Mouse (Mus musculus) embryonic facial prominence, embryonic 14.5 days (tissue): ENCODE measurements around the gene Renbp. TPM values are rescaled to one million over a fixed set of nuclear protein-coding genes. Genes with fewer than 3 reads are reported as not detected.
A peak's percentile ranks its signal among the peaks of the same experiment; 100 is the strongest.

ENCODE experiments used
- ATAC-seq: fragments of 200-750 bp; cut with Nextera tagmentation; 2 replicates; pipeline ENCODE4 v1.8.0; 2017; ENCODE audit warnings: low read depth, moderate number of reproducible peaks, moderate TSS enrichment
- DNase-seq: peaks from one replicate; pipeline ENCODE4 v3.0.0-alpha.2; 2015; ENCODE audit warnings: low spot score
- H3K27ac ChIP-seq: fragments of 300-500 bp; sonication (generic); replicated peaks from 2 replicates; pipeline ENCODE4 v1.5.1; 2014; ENCODE audit warnings: low read depth, mild to moderate bottlenecking, low read length, moderate library complexity
- H3K27me3 ChIP-seq: fragments of 300-500 bp; sonication (generic); replicated peaks from 2 replicates; pipeline ENCODE4 v1.6.1; 2014; ENCODE audit warnings: low read length; ENCODE audit not compliant: control insufficient read depth, insufficient read depth
- H3K36me3 ChIP-seq: fragments of 300-500 bp; sonication (generic); 2 replicates; pipeline ENCODE4 v1.6.1; 2014; ENCODE audit warnings: low read length, mixed read lengths; ENCODE audit not compliant: control insufficient read depth, insufficient read depth
- H3K4me1 ChIP-seq: fragments of 300-500 bp; sonication (generic); 2 replicates; pipeline ENCODE4 v1.6.1; 2014; ENCODE audit warnings: antibody characterized with exemption, low read length; ENCODE audit not compliant: control insufficient read depth, insufficient read depth
- H3K4me2 ChIP-seq: fragments of 300-500 bp; sonication (generic); 2 replicates; pipeline ENCODE4 v1.6.1; 2014; ENCODE audit warnings: low read depth, mild to moderate bottlenecking, low read length, moderate library complexity, mixed read lengths
- H3K4me3 ChIP-seq: fragments of 300-500 bp; sonication (generic); 2 replicates; pipeline ENCODE4 v1.5.1; 2014; ENCODE audit warnings: low read depth, mild to moderate bottlenecking, low read length
- H3K9ac ChIP-seq: fragments of 300-500 bp; sonication (generic); 2 replicates; pipeline ENCODE4 v1.6.1; 2014; ENCODE audit warnings: low read depth, mild to moderate bottlenecking, low read length, moderate library complexity, mixed read lengths
- H3K9me3 ChIP-seq: fragments of 300-500 bp; sonication (generic); 2 replicates; pipeline ENCODE4 v1.6.1; 2016; ENCODE audit warnings: low read length; ENCODE audit not compliant: control insufficient read depth
- WGBS: fragments of 180-500 bp; shearing (Covaris S2); extraction: QIAGEN DNeasy Blood & Tissue Kit; methylation state at CpG from one replicate; pipeline ENCODE4 v1.1.7; 2014; 5-methylcytosine and 5-hydroxymethylcytosine counted together
- polyA plus RNA-seq: library from polyadenylated mRNA; unstranded; fragments of >200 nt; fragmentation: Nextera tagmentation; extraction: Ambion mirVana; gene quantifications from 2 replicates; pipeline ENCODE4 v1.2.1, GENCODE M21; 2014

Renbp gene
- 36.1 and 38.1 TPM in 2 replicates for polyA plus RNA-seq

DNA sequence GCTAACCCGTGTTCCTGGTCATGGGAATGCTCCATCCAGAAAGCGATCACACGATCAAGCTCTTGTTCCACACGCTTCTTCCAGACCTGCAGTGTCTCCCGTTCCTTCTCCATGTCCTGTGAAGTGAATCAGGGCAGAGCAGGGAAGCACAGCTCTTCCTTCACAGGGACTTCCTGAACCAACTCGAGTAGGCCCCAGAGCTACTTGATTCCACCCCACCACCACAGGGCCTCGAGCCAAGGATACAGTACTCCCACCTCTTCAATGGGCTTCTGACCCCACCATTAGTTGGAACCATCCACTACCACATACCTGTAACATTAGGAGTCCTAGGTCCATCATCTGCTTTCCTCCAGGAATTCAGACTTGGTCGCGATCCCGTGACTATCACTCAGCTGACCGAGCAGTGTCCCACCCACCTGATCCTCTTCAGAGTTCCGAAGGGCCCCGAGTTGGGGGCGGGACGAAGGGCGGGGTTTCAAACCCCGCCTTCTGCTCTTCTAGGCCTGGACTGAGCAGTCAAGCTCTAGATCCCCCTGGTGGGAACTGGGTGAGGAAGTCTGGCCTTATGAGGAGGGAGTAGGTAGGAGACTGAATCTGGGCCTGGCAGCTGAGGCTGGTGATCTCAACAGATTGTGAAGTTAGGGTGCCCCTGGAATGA is at the start of gene Renbp:
Gene Renbp, minus strand, starts transcription at position 449 of the 661 bp plus-strand sequence.
- DNase-seq (peak; percentile 86), ATAC-seq (peak; percentile 96)
- H3K4me2 ChIP-seq, result peak within 1 kb of the TSS; percentile 40
- no peak within 1 kb of the TSS for H3K9ac ChIP-seq
- no peak within 1 kb of the TSS for H3K27ac ChIP-seq
- H3K9me3 ChIP-seq, result no peaks in the 10 kb centered on the region
- no peaks in the 10 kb centered on the region for H3K4me1 ChIP-seq
- H3K27me3 ChIP-seq, result no peaks in the 10 kb centered on the region
- H3K4me3 ChIP-seq, result peak within 1 kb of the TSS; percentile 32
- H3K36me3 ChIP-seq, result no peaks in the 10 kb centered on the region
- WGBS, result 43% methylated on average over 17 of the region's 17 CpGs

DNA sequence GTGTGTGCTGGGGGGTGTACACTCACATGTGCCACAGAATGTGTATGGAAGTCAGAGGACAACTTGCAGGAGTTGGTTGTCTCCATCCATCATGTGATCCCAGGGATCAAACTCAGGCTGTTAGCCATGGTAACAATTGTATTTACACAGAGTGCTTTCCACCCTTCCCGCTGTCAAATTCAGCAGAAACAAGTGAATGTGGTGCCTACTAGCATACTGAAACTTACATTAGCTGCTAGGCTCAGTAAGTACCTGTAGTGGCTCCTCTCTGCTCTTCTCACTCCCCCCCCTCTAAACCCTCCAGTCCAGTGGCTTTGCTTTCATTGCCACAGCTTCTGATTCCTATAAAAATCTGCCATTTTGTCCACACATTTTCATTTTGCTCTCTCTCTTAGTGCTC is 47.1 kb upstream of the Renbp start:
- no peak overlapping the region for H3K27ac ChIP-seq
- no peaks in the 10 kb centered on the region for H3K36me3 ChIP-seq
- no peak for DNase-seq
- 91% methylated on average over 1 of the region's 1 CpGs for WGBS
- no peak for ATAC-seq
- H3K9me3 ChIP-seq, result no peaks in the 10 kb centered on the region
- no peaks in the 10 kb centered on the region for H3K4me1 ChIP-seq
- H3K9ac ChIP-seq, result no peak overlapping the region
- H3K4me2 ChIP-seq, result no peak overlapping the region
- no peaks in the 10 kb centered on the region for H3K27me3 ChIP-seq
- no peak overlapping the region for H3K4me3 ChIP-seq

DNA sequence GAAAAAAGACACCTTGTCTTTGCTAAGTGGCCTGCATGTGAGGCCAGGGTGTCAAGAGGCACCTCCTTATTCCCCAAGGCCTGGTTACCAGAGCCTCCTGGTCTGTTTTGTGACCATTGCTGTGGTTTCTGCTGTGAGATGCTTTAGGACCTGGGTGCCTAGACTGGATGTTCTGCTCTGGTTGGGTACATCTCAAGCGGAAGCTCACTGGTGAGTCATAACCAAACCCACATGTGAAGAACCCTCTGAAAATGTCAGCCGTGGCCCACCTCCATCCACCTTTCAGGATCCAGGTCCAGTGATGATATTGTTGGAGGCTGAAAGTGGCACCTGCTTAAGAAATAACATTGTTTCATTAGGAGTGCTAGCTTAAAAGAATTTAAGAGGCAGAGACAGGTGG is 45.6 kb upstream of the Renbp start:
- no peaks in the 10 kb centered on the region for H3K36me3 ChIP-seq
- DNase-seq (no peak), ATAC-seq (no peak)
- H3K4me3 ChIP-seq, result no peak overlapping the region
- no peaks in the 10 kb centered on the region for H3K27me3 ChIP-seq
- no peaks in the 10 kb centered on the region for H3K4me1 ChIP-seq
- H3K9ac ChIP-seq, result no peak overlapping the region
- H3K27ac ChIP-seq, result no peak overlapping the region
- H3K9me3 ChIP-seq, result no peaks in the 10 kb centered on the region
- no peak overlapping the region for H3K4me2 ChIP-seq
- WGBS, result 78% methylated on average over 2 of the region's 2 CpGs

DNA sequence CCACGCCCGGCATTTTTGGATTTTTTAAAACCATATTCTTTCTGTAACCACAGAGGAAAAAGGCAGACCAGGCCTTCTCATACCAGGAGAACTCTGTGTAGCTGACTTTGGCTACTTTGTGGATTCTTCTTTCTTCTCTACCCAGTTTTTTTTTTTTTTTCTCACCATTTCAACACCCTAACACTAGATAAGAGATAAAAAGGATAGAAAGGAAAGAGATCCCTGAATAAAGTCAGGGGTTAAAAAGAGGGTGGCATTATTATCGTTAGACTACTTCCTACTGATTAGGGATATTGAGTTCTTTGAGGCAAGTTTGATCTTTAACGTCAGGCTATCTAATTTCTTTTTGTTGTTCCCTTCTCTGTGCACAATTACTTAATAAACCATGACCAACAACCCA is 42.1 kb upstream of the Renbp start:
- Histone ChIP-seq H3K27me3 (no peaks in the 10 kb centered on the region), H3K36me3 (no peaks in the 10 kb centered on the region), H3K9me3 (no peaks in the 10 kb centered on the region), H3K9ac (no peak overlapping the region), H3K4me2 (no peak overlapping the region), H3K4me3 (no peak overlapping the region), H3K4me1 (no peaks in the 10 kb centered on the region), H3K27ac (no peak overlapping the region)
- DNase-seq, result no peak
- WGBS, result 74% methylated on average over 4 of the region's 4 CpGs
- no peak for ATAC-seq

DNA sequence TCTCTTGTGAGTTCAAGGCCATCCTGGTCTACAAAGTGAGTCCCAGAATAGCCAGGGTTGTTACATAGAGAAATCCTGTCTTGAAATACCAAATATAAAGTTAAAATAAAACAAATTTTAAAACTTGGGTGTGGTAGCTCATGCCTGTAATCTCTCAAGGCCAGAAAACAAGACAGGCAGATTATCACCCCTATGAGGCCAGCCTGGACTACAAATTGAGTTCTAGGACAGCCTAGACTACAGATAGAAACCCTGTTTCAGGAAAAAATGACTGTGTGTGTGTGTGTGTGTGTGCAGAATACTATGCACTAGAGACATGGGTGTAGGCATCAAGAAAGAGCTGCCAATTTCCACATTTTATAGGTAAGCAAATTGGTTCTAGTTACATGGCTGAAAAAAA is 40.1 kb upstream of the Renbp start:
- ATAC-seq (no peak), DNase-seq (no peak)
- Histone ChIP-seq H3K27ac (no peak overlapping the region), H3K4me3 (no peak overlapping the region), H3K36me3 (no peaks in the 10 kb centered on the region), H3K9ac (no peak overlapping the region), H3K4me1 (no peaks in the 10 kb centered on the region), H3K4me2 (no peak overlapping the region), H3K27me3 (no peaks in the 10 kb centered on the region), H3K9me3 (no peaks in the 10 kb centered on the region)

DNA sequence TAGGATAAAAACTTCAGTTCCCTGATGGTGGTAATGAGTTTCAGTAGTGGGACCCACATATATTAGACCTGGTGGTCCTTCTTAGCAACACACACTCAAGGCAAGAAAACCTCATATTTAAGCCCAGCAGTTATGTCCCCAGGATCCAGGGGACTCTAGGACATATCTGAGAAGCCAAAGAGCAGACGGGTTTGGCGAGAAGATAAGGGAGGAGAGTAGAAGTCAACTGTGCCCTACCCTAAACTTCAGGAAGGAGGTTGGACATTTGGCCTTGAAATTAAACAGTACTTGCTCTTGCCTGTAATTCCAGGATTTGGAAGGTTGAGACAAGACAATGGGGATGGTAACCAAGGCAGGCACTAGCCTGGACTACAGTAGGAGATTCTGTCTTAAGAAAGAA is 39.1 kb upstream of the Renbp start:
- DNase-seq (no peak), ATAC-seq (no peak)
- WGBS, result 92% methylated on average over 2 of the region's 2 CpGs

DNA sequence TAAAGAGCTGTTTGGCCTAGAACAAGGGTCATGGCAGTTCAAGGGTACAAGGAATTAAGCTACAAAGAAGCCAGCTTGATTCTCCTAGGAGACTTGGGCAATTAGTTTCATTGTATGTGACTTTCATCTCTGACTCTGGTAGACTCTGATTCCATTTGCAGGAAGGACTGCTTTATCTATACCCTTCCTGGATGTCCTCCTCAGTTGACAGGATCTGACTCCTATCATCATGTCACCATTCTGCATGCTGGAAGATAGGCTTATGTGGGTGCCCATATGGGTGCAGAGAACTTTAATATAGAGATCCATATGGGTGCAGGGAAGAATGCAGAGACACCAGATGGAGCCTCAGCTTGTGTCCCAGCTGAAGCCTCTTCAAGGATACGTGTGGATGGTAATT is 38.5 kb upstream of the Renbp start:
- H3K9me3 ChIP-seq, result no peaks in the 10 kb centered on the region
- DNase-seq (no peak), ATAC-seq (no peak)
- no peak overlapping the region for H3K9ac ChIP-seq
- H3K27me3 ChIP-seq, result no peaks in the 10 kb centered on the region
- H3K4me2 ChIP-seq, result no peak overlapping the region
- H3K27ac ChIP-seq, result no peak overlapping the region
- no peaks in the 10 kb centered on the region for H3K4me1 ChIP-seq
- 80% methylated on average over 1 of the region's 1 CpGs for WGBS
- H3K36me3 ChIP-seq, result no peaks in the 10 kb centered on the region
- H3K4me3 ChIP-seq, result no peak overlapping the region

More for the DNA sequence above, 39.1 kb upstream of the Renbp start:
- Histone ChIP-seq H3K36me3 (no peaks in the 10 kb centered on the region), H3K4me2 (no peak overlapping the region), H3K27me3 (no peaks in the 10 kb centered on the region), H3K4me3 (no peak overlapping the region), H3K27ac (no peak overlapping the region), H3K9me3 (no peaks in the 10 kb centered on the region), H3K4me1 (no peaks in the 10 kb centered on the region), H3K9ac (no peak overlapping the region)

DNA sequence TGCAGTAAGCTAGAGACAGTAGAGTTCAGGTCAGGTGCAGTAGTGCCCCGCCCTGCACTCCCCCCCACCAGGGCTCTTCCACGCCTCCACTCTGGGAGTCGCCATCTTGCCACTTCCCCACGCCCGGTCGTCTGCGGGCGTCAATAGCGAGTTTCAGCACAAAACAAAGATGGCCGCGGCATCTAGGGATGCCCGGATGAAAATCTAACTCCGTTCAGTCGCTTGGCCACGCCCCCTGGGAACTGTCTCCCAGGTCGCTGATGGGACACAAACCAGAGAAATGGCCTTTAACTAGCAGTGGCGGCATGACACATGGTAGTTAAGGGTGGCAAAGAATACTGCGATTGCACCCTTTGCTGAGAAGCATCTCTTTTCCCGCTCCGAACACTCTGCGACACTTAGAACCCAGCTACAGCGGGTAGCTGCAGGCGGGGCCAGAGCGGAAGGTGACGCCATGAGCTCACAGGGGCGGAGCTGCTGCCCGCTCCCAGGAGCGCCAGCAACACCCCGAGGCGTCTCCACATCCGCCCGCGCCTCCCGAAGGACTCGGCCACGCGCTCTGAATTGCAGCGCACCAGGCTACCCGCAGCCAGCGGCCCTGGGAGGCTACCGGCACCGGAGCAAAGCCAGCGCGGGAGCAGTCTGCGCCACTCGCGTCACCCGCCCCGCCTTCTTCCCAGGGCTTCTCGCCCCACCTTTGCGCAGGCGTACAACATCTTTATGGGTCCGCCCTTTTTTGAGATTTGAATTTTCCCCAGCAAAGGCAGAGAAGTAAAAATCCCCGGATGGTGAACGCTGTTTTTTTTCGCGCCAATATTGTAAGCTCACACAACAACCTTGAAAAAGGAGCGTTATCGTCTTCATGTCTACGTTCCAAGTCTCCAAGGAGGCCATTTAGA is 36.8 kb upstream of the Renbp start:
- Histone ChIP-seq H3K4me2 (peak overlapping the region; percentile 53), H3K4me1 (no peaks in the 10 kb centered on the region), H3K36me3 (no peaks in the 10 kb centered on the region), H3K9ac (peak overlapping the region; percentile 82), H3K9me3 (no peaks in the 10 kb centered on the region), H3K27me3 (no peaks in the 10 kb centered on the region), H3K4me3 (peak overlapping the region; percentile 65), H3K27ac (peak overlapping the region; percentile 98)
- 22% methylated on average over 46 of the region's 60 CpGs for WGBS
- ATAC-seq (peak; percentile 86), DNase-seq (peak; percentile 96)
